Mouse (Mus musculus): ENCODE results near the gene Gm42906. TPM values are rescaled to one million over a fixed set of nuclear protein-coding genes. Genes with fewer than 3 reads are reported as not detected.
A peak's percentile ranks its signal among the peaks of the same experiment; 100 is the strongest.

Gm42906 gene
- polyA plus RNA-seq, 1 experiment from 2014 or later = 0.38 TPM

DNA sequence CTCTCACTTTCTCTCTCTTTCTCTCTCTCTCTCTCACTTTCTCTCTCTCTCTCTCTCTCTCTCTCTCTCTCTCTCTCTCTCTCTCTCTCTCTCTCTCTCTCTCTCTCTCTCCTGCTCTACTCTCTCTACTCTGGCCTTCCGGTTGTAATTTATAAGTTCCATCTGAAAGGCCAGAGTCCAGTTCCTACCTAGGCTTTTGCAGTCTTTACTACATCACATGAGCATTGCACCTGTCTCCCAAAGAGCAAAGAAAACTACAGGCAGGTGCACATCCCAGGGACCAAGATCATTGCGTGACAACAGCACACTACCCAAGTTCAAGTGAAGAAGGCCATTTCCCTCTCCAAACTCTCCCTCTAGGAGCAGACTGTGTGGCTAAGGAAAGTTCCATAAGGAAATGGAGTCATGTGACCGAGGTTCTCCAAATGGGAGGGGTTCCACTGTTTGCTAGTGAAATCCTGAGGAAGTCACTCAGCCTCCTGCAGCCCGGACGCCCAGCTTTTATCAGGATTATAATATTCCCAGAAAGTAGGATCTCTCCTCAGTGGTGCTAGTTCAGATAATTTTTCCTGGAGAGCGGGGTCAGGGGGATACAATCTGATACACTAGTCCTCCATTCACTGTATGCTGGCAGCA lies 262.5 kb downstream of the Gm42906 start:
- Histone ChIP-seq H3K4me3 (no peak overlapping the region), H3K36me3 (no peaks in the 10 kb centered on the region), H3K9me3 (replicated peaks) (no peaks in the 10 kb centered on the region), H3K27ac (peak overlapping the region; percentile 17), H3K4me1 (replicated peaks) (peaks cover 11% of the 10 kb centered on the region), H3K9ac (no peak overlapping the region), H3K4me2 (no peak overlapping the region), H3K27me3 (no peaks in the 10 kb centered on the region)
- no peak for ATAC-seq (replicated peaks; ENCODE audit: insufficient number of reproducible peaks, insufficient read depth, low FRiP score, low read depth)
- 74% methylated on average over 6 of the region's 6 CpGs for WGBS

DNA sequence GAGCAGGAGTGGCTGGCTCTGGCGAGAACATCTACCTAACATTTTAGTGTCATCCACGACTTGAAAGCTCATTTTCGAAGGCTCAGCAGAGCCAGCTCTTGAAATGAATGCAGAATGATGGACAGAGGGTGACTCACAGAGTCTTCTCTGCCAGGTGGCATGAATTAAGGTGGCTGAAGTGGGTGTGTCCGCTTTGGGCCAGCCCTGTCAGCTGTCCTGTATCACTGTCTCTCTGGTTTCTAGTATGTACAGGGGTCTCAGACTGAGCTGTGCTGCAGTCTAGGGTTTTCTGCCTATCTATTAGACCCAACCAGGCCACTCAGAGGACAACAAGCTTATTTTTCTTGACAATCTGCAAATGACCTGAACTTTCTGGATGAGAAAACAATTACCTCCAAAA lies 263.1 kb downstream of the Gm42906 start:
- Histone ChIP-seq H3K9ac (no peak overlapping the region), H3K4me2 (no peak overlapping the region), H3K27ac (no peak overlapping the region), H3K4me3 (no peak overlapping the region), H3K36me3 (no peaks in the 10 kb centered on the region), H3K9me3 (replicated peaks) (no peaks in the 10 kb centered on the region), H3K27me3 (no peaks in the 10 kb centered on the region), H3K4me1 (replicated peaks) (peaks cover 11% of the 10 kb centered on the region)
- 69% methylated on average over 4 of the region's 4 CpGs for WGBS
- ATAC-seq (replicated peaks; ENCODE audit: insufficient number of reproducible peaks, insufficient read depth, low FRiP score, low read depth) = no peak

DNA sequence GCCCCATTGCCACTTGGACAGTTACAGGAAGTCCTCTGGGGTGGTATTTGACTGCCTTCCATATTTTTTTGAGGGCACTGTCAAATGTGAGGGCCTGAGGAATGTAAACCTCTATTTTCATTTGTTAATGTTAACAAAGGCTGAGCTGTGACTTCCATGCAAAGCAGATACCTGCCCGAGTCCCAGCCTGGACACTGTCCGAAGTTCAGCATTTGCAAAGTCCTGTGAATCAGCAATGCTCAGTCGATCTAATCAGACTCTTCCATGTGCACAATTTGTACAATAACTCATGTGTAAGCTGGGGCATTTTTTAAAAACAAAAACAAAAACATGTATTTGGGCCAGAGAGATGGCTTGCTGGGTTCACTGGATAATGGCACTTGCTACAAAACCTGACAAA lies 265.3 kb downstream of the Gm42906 start:
- H3K27me3 ChIP-seq = no peaks in the 10 kb centered on the region
- ATAC-seq (replicated peaks; ENCODE audit: insufficient number of reproducible peaks, insufficient read depth, low FRiP score, low read depth) = no peak
- no peaks in the 10 kb centered on the region for H3K9me3 ChIP-seq (replicated peaks)
- H3K9ac ChIP-seq = no peak overlapping the region
- 92% methylated on average over 3 of the region's 3 CpGs for WGBS
- H3K4me3 ChIP-seq = no peak overlapping the region
- H3K36me3 ChIP-seq = no peaks in the 10 kb centered on the region
- no peak overlapping the region for H3K27ac ChIP-seq
- H3K4me1 ChIP-seq (replicated peaks) = peaks cover 11% of the 10 kb centered on the region
- H3K4me2 ChIP-seq = no peak overlapping the region

DNA sequence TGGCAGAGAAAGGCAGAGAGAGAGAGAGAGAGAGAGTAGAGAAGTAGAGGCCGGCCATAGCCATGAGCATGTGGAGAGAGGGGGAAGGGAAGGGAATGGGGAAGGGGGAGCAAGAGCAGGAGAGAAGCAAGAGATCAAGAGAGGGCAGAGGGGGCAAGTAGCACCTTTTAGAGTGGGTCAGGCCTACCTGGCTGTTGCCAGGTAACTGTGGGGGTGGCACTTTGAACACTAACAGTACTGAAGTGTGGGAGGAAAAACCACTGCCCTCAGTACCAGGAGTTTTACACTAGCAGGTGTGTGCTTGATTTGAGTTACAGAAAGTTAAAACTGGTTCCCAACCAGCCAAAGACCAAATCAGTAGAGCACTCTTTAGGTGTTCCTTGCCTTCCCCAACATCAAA lies 272.7 kb downstream of the Gm42906 start:
- H3K4me2 ChIP-seq = no peak overlapping the region
- H3K27me3 ChIP-seq = no peaks in the 10 kb centered on the region
- no peak overlapping the region for H3K4me3 ChIP-seq
- peaks cover 15% of the 10 kb centered on the region for H3K4me1 ChIP-seq (replicated peaks)
- ATAC-seq (replicated peaks; ENCODE audit: insufficient number of reproducible peaks, insufficient read depth, low FRiP score, low read depth) = no peak
- H3K9me3 ChIP-seq (replicated peaks) = no peaks in the 10 kb centered on the region
- 76% methylated on average over 1 of the region's 1 CpGs for WGBS
- H3K9ac ChIP-seq = no peak overlapping the region
- peak overlapping the region; percentile 47 for H3K27ac ChIP-seq
- no peaks in the 10 kb centered on the region for H3K36me3 ChIP-seq

DNA sequence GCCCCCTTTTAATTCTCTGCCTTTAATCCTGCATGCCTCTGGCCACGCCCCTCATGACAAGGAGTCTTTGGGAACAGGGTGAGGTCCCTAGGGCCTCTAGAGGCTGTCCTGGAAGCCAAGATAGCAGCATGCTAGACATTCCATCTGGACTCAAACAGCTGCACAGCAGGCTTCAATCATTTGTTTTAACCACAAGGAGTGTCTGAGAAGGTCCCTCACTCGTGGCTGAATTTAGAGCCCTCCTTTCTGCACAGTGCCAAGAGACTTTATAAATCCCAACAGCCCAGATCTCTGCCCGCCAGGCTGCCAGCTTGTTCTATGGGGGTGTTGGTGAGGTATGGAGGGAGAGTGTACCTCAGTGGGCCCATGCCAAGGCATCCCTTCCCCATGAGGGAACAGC lies 273.2 kb downstream of the Gm42906 start:
- H3K4me3 ChIP-seq = no peak overlapping the region
- no peaks in the 10 kb centered on the region for H3K27me3 ChIP-seq
- H3K9ac ChIP-seq = no peak overlapping the region
- H3K27ac ChIP-seq = peak overlapping the region; percentile 47
- 25% methylated on average over 3 of the region's 3 CpGs for WGBS
- H3K9me3 ChIP-seq (replicated peaks) = no peaks in the 10 kb centered on the region
- H3K4me1 ChIP-seq (replicated peaks) = peaks cover 15% of the 10 kb centered on the region
- ATAC-seq (replicated peaks; ENCODE audit: insufficient number of reproducible peaks, insufficient read depth, low FRiP score, low read depth) = 0 out of 2 replicates have a peak, but pooled peaks have one; percentile 47
- no peaks in the 10 kb centered on the region for H3K36me3 ChIP-seq
- no peak overlapping the region for H3K4me2 ChIP-seq

DNA sequence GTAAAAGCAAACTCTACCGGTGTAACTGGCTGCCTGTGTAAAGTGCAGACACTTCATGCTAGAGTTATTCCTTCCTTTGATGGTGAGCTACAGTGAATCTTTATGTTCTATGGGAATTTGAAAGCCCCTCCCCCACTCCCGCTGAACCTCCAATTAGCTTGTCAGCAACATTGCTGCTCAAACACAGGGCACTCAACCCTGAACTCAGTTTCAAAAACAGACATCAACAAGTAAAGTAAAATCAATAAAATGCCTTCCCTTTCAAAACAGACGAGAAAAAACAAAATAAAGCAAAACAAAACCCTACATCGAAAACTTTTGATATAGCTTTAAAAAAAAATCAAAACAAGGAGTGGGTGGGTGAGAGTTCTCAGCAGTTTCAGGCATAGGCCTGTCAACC lies 273.9 kb downstream of the Gm42906 start:
- Histone ChIP-seq H3K9me3 (replicated peaks) (no peaks in the 10 kb centered on the region), H3K9ac (no peak overlapping the region), H3K27me3 (no peaks in the 10 kb centered on the region), H3K4me1 (replicated peaks) (peaks cover 15% of the 10 kb centered on the region), H3K27ac (no peak overlapping the region), H3K36me3 (no peaks in the 10 kb centered on the region), H3K4me2 (no peak overlapping the region), H3K4me3 (no peak overlapping the region)
- WGBS = 68% methylated on average over 4 of the region's 4 CpGs
- ATAC-seq (replicated peaks; ENCODE audit: insufficient number of reproducible peaks, insufficient read depth, low FRiP score, low read depth) = no peak

DNA sequence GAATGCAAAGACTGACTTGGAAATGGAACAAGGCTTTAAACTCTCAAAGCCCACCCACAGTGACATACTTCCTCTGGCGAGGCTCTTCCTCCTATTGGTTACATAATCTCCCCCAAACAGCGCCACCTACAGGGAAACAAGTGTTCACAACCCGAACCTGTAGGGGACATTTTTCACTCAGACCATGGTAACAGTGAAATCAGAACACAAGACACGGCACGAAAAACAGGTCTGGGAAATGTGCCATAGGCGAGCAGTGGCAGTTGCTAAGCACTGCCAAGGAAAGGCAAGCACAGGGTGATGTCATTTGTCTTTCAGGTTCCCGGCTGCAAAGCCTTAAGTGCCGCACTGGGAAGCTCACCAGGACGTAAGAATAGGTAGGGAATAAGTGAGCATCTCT lies 276.4 kb downstream of the Gm42906 start:
- Histone ChIP-seq H3K9me3 (replicated peaks) (no peaks in the 10 kb centered on the region), H3K36me3 (no peaks in the 10 kb centered on the region), H3K4me1 (replicated peaks) (peaks cover 15% of the 10 kb centered on the region), H3K4me2 (no peak overlapping the region), H3K4me3 (no peak overlapping the region), H3K27me3 (no peaks in the 10 kb centered on the region), H3K9ac (no peak overlapping the region), H3K27ac (no peak overlapping the region)
- no peak for ATAC-seq (replicated peaks; ENCODE audit: insufficient number of reproducible peaks, insufficient read depth, low FRiP score, low read depth)
- WGBS = 86% methylated on average over 9 of the region's 9 CpGs

DNA sequence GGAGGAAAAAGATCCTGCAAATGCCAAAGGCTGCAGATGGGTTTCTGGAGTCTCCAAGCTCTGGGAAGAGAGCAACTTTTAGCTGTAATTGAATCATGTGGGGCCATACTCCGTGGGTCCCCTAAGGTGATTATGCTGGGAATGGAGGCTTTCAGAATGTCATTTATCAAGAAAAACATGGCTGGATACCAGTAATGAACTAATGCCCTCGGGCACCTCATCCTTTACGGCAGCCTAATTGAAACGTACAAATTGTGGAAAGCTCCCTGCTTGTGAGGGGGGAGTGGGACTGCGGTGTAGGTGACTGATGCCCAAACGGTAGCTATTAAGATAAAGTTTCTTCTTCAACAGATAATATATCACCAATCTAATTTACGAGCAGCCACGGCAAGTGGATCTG lies 278.5 kb downstream of the Gm42906 start:
- Histone ChIP-seq H3K36me3 (no peaks in the 10 kb centered on the region), H3K9ac (no peak overlapping the region), H3K27me3 (no peaks in the 10 kb centered on the region), H3K27ac (no peak overlapping the region), H3K4me2 (no peak overlapping the region), H3K9me3 (replicated peaks) (no peaks in the 10 kb centered on the region), H3K4me1 (replicated peaks) (peaks cover under 1% of the 10 kb centered on the region), H3K4me3 (no peak overlapping the region)
- WGBS = 53% methylated on average over 8 of the region's 8 CpGs
- no peak; the same call in 1 of the 2 replicates for ATAC-seq (replicated peaks; ENCODE audit: insufficient number of reproducible peaks, insufficient read depth, low FRiP score, low read depth)

DNA sequence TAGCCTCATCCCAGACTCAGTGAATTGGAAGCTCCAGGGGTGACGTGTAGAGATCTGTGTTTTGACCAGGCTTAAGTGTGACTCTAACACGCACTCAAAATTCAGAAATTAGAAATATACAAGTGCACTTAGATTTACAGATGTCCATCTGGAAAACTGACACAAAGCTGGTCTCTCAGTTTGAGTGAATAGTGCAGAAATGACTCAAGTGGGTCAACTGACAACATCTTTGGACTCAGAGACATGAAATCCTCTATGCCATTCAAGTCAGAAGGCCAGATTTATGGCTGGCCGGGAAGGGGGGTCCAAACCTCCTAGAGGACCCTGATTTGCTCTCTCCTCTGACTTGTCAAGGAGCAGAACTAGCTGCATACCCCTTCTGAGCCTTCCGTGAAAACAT lies 279.9 kb downstream of the Gm42906 start:
- no peak overlapping the region for H3K4me3 ChIP-seq
- no peak overlapping the region for H3K9ac ChIP-seq
- no peak overlapping the region for H3K27ac ChIP-seq
- no peak overlapping the region for H3K4me2 ChIP-seq
- peaks cover 9% of the 10 kb centered on the region for H3K4me1 ChIP-seq (replicated peaks)
- H3K27me3 ChIP-seq = no peaks in the 10 kb centered on the region
- WGBS = 78% methylated on average over 4 of the region's 4 CpGs
- H3K36me3 ChIP-seq = no peaks in the 10 kb centered on the region
- ATAC-seq (replicated peaks; ENCODE audit: insufficient number of reproducible peaks, insufficient read depth, low FRiP score, low read depth) = no peak
- H3K9me3 ChIP-seq (replicated peaks) = no peaks in the 10 kb centered on the region

DNA sequence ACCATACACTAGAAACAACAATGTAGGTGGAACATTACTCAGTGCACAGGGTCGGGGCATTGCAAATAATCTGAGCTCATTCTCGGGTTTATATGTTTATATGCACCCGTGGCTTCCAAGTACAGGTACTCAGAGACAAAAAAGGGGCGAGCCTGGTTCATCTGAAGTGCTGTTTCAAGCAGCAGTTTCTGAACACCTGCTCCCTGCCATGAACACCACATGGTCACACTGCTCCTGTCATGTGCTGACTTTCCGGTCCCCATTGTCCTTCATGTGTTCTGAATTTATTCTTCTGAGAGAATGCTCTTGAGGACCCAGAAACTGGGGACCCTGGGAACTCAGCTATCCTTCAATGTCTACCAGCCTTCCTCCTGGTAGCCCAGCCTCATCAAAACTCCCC lies 282.2 kb downstream of the Gm42906 start:
- Histone ChIP-seq H3K27ac (no peak overlapping the region), H3K4me1 (replicated peaks) (peaks cover 21% of the 10 kb centered on the region), H3K9me3 (replicated peaks) (no peaks in the 10 kb centered on the region), H3K4me2 (no peak overlapping the region), H3K36me3 (no peaks in the 10 kb centered on the region), H3K4me3 (no peak overlapping the region), H3K27me3 (no peaks in the 10 kb centered on the region), H3K9ac (no peak overlapping the region)
- no peak for ATAC-seq (replicated peaks; ENCODE audit: insufficient number of reproducible peaks, insufficient read depth, low FRiP score, low read depth)
- WGBS = 74% methylated on average over 5 of the region's 5 CpGs

DNA sequence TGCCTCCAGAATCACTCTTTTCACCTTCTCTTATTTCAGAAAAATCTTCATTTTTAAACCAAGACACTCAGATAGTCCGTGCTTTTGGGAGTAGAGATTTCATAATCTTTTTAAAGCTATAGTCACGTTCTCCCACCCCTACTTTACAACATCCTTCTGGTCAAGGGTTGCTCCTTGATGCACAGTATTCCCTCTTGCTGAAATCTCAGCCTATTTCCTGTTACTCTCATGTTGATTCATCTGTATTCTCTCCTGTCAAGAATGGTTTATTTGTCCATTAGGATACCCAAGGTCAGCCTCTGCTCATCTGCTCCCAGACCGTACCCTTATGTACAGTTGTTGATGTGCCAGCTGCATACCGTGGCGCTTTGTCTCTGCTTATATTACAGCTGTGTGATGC lies 284.0 kb downstream of the Gm42906 start:
- H3K4me3 ChIP-seq = no peak overlapping the region
- no peak overlapping the region for H3K9ac ChIP-seq
- no peak overlapping the region for H3K4me2 ChIP-seq
- 0 out of 2 replicates have a peak overlapping the region, but pooled peaks have one; percentile 58 for H3K27ac ChIP-seq
- WGBS = 80% methylated on average over 5 of the region's 5 CpGs
- H3K27me3 ChIP-seq = no peaks in the 10 kb centered on the region
- H3K4me1 ChIP-seq (replicated peaks) = peaks cover 21% of the 10 kb centered on the region
- no peaks in the 10 kb centered on the region for H3K36me3 ChIP-seq
- no peaks in the 10 kb centered on the region for H3K9me3 ChIP-seq (replicated peaks)
- ATAC-seq (replicated peaks; ENCODE audit: insufficient number of reproducible peaks, insufficient read depth, low FRiP score, low read depth) = no peak

Measured in heart, embryonic 15.5 days (tissue).